Mouse (Mus musculus) erythroblast, embryonic 14.5 days (primary cell): Measurements from ENCODE around the gene Kcmf1. TPM values are rescaled to one million over a fixed set of nuclear protein-coding genes. Genes with fewer than 3 reads are reported as not detected.
A peak's percentile ranks its signal among the peaks of the same experiment; 100 is the strongest.

Experiments
- H3K27me3 ChIP-seq: 2 replicates; pipeline ENCODE4 v1.6.1; 2012; ENCODE audit warnings: inconsistent platforms; ENCODE audit not compliant: control insufficient read depth
- H3K36me3 ChIP-seq: 2 replicates; pipeline ENCODE4 v1.6.1; 2012; ENCODE audit warnings: mild to moderate bottlenecking, inconsistent platforms; ENCODE audit not compliant: control insufficient read depth
- H3K4me1 ChIP-seq: 2 replicates; pipeline ENCODE4 v1.6.1; 2012; ENCODE audit warnings: inconsistent platforms; ENCODE audit not compliant: control insufficient read depth
- H3K4me3 ChIP-seq: replicated peaks from 2 replicates; pipeline ENCODE3; 2012; ENCODE audit warnings: moderate library complexity, mild to moderate bottlenecking, inconsistent platforms
- H3K9me3 ChIP-seq: 2 replicates; pipeline ENCODE4 v1.6.1; 2012; ENCODE audit warnings: low read length, inconsistent platforms, mixed read lengths; ENCODE audit not compliant: control insufficient read depth
- GATA1 ChIP-seq: IDR thresholded peaks from 2 replicates; pipeline ENCODE4 v1.6.1; 2012; ENCODE audit warnings: low read length, inconsistent platforms, mixed read lengths
- TAL1 ChIP-seq: IDR thresholded peaks from 3 replicates; pipeline ENCODE4 v1.6.1; 2012; ENCODE audit warnings: low read length, inconsistent platforms, mixed read lengths
- polyA plus RNA-seq: library from polyadenylated mRNA; stranded (reverse); fragments of >175 nt; gene quantifications from 2 replicates; pipeline ENCODE4 v1.2.3, GENCODE M21; 2012

Gene Kcmf1
- 7.0 and 15.9 TPM in 2 replicates for polyA plus RNA-seq

GRCm38 (mm10) chr6:72899781-72900681 lies at the start of gene Kcmf1:
Gene Kcmf1 (minus strand): TSS chr6:72899979.
- H3K9me3 ChIP-seq: no peaks in the 10 kb centered on the region
- TF ChIP-seq TAL1 (no peak), GATA1 (peak; percentile 32; the same call in 1 of the 2 replicates)
- peaks cover 37% of the 10 kb centered on the region for H3K4me1 ChIP-seq
- H3K36me3 ChIP-seq: peaks cover 17% of the 10 kb centered on the region
- peak within 1 kb of the TSS; percentile 91 for H3K4me3 ChIP-seq
- H3K27me3 ChIP-seq: no peaks in the 10 kb centered on the region

- Histone ChIP-seq H3K9me3 (peaks cover 10% of the 10 kb centered on the region), H3K4me1 (no peaks in the 10 kb centered on the region), H3K27me3 (no peaks in the 10 kb centered on the region), H3K4me3 (no peak overlapping the region), H3K36me3 (no peaks in the 10 kb centered on the region)
- TF ChIP-seq GATA1 (no peak), TAL1 (no peak)
Measured at GRCm38 (mm10) chr6:72949161-72949756, 49.5 kb upstream of the Kcmf1 start.

- TF ChIP-seq TAL1 (no peak), GATA1 (no peak)
- Histone ChIP-seq H3K4me1 (no peaks in the 10 kb centered on the region), H3K9me3 (peaks cover 10% of the 10 kb centered on the region), H3K36me3 (no peaks in the 10 kb centered on the region), H3K4me3 (no peak overlapping the region), H3K27me3 (no peaks in the 10 kb centered on the region)
Measured at GRCm38 (mm10) chr6:72948392-72948791, 48.6 kb upstream of the Kcmf1 start.

- TF ChIP-seq GATA1: no peak
- TF ChIP-seq TAL1: no peak
- Histone ChIP-seq H3K36me3 (no peaks in the 10 kb centered on the region), H3K27me3 (no peaks in the 10 kb centered on the region), H3K9me3 (peaks cover 10% of the 10 kb centered on the region), H3K4me3 (no peak overlapping the region), H3K4me1 (no peaks in the 10 kb centered on the region)
Measured at GRCm38 (mm10) chr6:72947960-72948359, 48.2 kb upstream of the Kcmf1 start.

- TF ChIP-seq GATA1: no peak
- TF ChIP-seq TAL1: no peak
- no peaks in the 10 kb centered on the region for H3K4me1 ChIP-seq
- H3K27me3 ChIP-seq: no peaks in the 10 kb centered on the region
- H3K9me3 ChIP-seq: no peaks in the 10 kb centered on the region
- H3K36me3 ChIP-seq: no peaks in the 10 kb centered on the region
- no peak overlapping the region for H3K4me3 ChIP-seq
Measured at GRCm38 (mm10) chr6:72940493-72940892, 40.7 kb upstream of the Kcmf1 start.

- Histone ChIP-seq H3K27me3 (no peaks in the 10 kb centered on the region), H3K36me3 (no peaks in the 10 kb centered on the region), H3K4me1 (no peaks in the 10 kb centered on the region), H3K9me3 (no peaks in the 10 kb centered on the region), H3K4me3 (no peak overlapping the region)
- no peak for TF ChIP-seq GATA1
Measured at GRCm38 (mm10) chr6:72937859-72938258, 38.1 kb upstream of the Kcmf1 start.

GRCm38 (mm10) chr6:72937430-72937829 lies 37.7 kb upstream of the Kcmf1 start:
- H3K4me1 ChIP-seq: no peaks in the 10 kb centered on the region
- H3K4me3 ChIP-seq: no peak overlapping the region
- H3K9me3 ChIP-seq: no peaks in the 10 kb centered on the region
- H3K36me3 ChIP-seq: no peaks in the 10 kb centered on the region
- TF ChIP-seq GATA1 (no peak), TAL1 (no peak)
- H3K27me3 ChIP-seq: no peaks in the 10 kb centered on the region

GRCm38 (mm10) chr6:72932955-72933354 lies 33.2 kb upstream of the Kcmf1 start:
- H3K4me1 ChIP-seq: peaks cover 2% of the 10 kb centered on the region; the same call in 1 of the 2 replicates
- H3K27me3 ChIP-seq: no peaks in the 10 kb centered on the region
- TF ChIP-seq GATA1 (no peak), TAL1 (no peak)
- no peaks in the 10 kb centered on the region for H3K36me3 ChIP-seq
- no peaks in the 10 kb centered on the region for H3K9me3 ChIP-seq
- no peak overlapping the region for H3K4me3 ChIP-seq

GRCm38 (mm10) chr6:72931533-72931932 lies 31.8 kb upstream of the Kcmf1 start:
- no peak for TF ChIP-seq GATA1
- Histone ChIP-seq H3K9me3 (no peaks in the 10 kb centered on the region), H3K4me3 (no peak overlapping the region), H3K36me3 (no peaks in the 10 kb centered on the region), H3K4me1 (peaks cover 5% of the 10 kb centered on the region), H3K27me3 (no peaks in the 10 kb centered on the region)
